Mouse (Mus musculus) liver, embryonic 13.5 days (tissue): Measurements from ENCODE around the gene Nxph3. TPM values are rescaled to one million over a fixed set of nuclear protein-coding genes. Genes with fewer than 3 reads are reported as not detected.

Source experiments
- ATAC-seq: fragments of 200-750 bp; cut with Nextera tagmentation; 2 replicates; pipeline ENCODE4 v1.8.0; 2017; ENCODE audit warnings: low read depth, mild to moderate bottlenecking, moderate number of reproducible peaks, moderate library complexity
- DNase-seq: peaks from one replicate; pipeline ENCODE4 v3.0.0; 2022
- H3K27ac ChIP-seq: fragments of 300-500 bp; sonication (generic); 2 replicates; pipeline ENCODE4 v1.5.1; 2015; ENCODE audit warnings: moderate library complexity, mild to moderate bottlenecking, inconsistent platforms
- H3K27me3 ChIP-seq: fragments of 300-500 bp; sonication (generic); 2 replicates; pipeline ENCODE4 v1.6.1; 2015; ENCODE audit warnings: mild to moderate bottlenecking, inconsistent platforms
- H3K36me3 ChIP-seq: fragments of 300-500 bp; sonication (generic); 2 replicates; pipeline ENCODE4 v1.6.1; 2015; ENCODE audit warnings: mild to moderate bottlenecking, inconsistent platforms
- H3K4me1 ChIP-seq: fragments of 300-500 bp; sonication (generic); replicated peaks from 2 replicates; pipeline ENCODE4 v1.6.1; 2015; ENCODE audit warnings: inconsistent platforms
- H3K4me2 ChIP-seq: fragments of 300-500 bp; sonication (generic); 2 replicates; pipeline ENCODE4 v1.6.1; 2015; ENCODE audit warnings: inconsistent platforms, mild to moderate bottlenecking, moderate library complexity
- H3K4me3 ChIP-seq: fragments of 300-500 bp; sonication (generic); replicated peaks from 2 replicates; pipeline ENCODE4 v1.5.1; 2015; ENCODE audit warnings: mild to moderate bottlenecking, inconsistent platforms
- H3K9ac ChIP-seq: fragments of 300-500 bp; sonication (generic); 2 replicates; pipeline ENCODE4 v1.6.1; 2015; ENCODE audit warnings: mild to moderate bottlenecking, inconsistent platforms
- H3K9me3 ChIP-seq: fragments of 300-500 bp; sonication (generic); replicated peaks from 2 replicates; pipeline ENCODE4 v1.6.1; 2016; ENCODE audit warnings: inconsistent platforms
- WGBS: fragments of 180-500 bp; shearing (Covaris S2); methylation state at CpG from one replicate; pipeline ENCODE4 v1.1.7; 2015; ENCODE audit not compliant: insufficient replicate concordance; 5-methylcytosine and 5-hydroxymethylcytosine counted together
- polyA plus RNA-seq: library from polyadenylated mRNA; unstranded; fragments of >200 nt; fragmentation: Nextera tagmentation; extraction: Ambion mirVana; gene quantifications from 2 replicates; pipeline ENCODE4 v1.2.1, GENCODE M21; 2015

Gene Nxph3
- polyA plus RNA-seq, 1 experiment from 2014 or later, result 0.07 TPM

GRCm38 (mm10) chr11:95517162-95517561 lies 2.8 kb upstream of the Nxph3 start:
- ATAC-seq, result no peak
- Histone ChIP-seq H3K4me1 (peaks cover 23% of the 10 kb centered on the region), H3K9me3 (no peaks in the 10 kb centered on the region), H3K4me2 (no peak overlapping the region), H3K9ac (no peak overlapping the region), H3K27ac (no peak overlapping the region), H3K27me3 (peaks cover 90% of the 10 kb centered on the region), H3K4me3 (no peak overlapping the region), H3K36me3 (no peaks in the 10 kb centered on the region)
- no peak for DNase-seq
- WGBS, result 52% methylated on average over 6 of the region's 6 CpGs

DNA sequence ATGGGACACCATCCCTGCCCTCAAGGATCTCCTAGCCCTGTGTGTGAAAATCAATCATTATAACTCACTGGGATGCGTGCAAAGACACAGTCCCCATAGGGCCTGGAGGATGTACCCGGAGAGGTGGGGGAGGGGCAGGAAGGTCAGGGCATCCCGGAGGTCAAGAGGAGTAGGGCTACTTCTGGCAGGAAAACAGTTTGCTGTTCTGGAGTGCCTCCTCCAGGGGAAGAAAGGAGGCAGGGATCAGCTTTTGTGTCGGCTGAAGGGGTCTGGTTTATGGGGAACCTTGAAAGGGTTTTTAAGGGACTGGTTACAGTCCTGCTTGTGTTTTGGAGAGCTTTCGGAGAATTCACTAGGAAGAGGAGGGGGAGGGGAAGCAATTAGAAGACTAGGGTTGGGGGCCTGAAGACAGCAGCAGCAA lies 2.1 kb upstream of the Nxph3 start:
- Histone ChIP-seq H3K27me3 (peaks cover 96% of the 10 kb centered on the region), H3K36me3 (no peaks in the 10 kb centered on the region), H3K4me1 (peaks cover 22% of the 10 kb centered on the region), H3K27ac (no peak overlapping the region), H3K9me3 (no peaks in the 10 kb centered on the region), H3K4me2 (no peak overlapping the region), H3K4me3 (no peak overlapping the region), H3K9ac (no peak overlapping the region)
- WGBS, result 10% methylated on average over 5 of the region's 5 CpGs
- ATAC-seq, result no peak
- DNase-seq, result no peak

- WGBS, result 36% methylated on average over 17 of the region's 17 CpGs
- Histone ChIP-seq H3K4me2 (0 out of 2 replicates have a peak overlapping the region, but pooled peaks have one; percentile 70), H3K27me3 (peaks cover 98% of the 10 kb centered on the region), H3K9me3 (no peaks in the 10 kb centered on the region), H3K4me1 (peaks cover 15% of the 10 kb centered on the region), H3K9ac (no peak overlapping the region), H3K27ac (no peak overlapping the region), H3K36me3 (no peaks in the 10 kb centered on the region), H3K4me3 (no peak overlapping the region)
- ATAC-seq, result no peak
- DNase-seq, result no peak
Measured at GRCm38 (mm10) chr11:95515376-95516323, 1.3 kb upstream of the Nxph3 start.

- H3K4me3 ChIP-seq, result peak overlapping the region; percentile 52
- H3K9me3 ChIP-seq, result no peaks in the 10 kb centered on the region
- peaks cover 89% of the 10 kb centered on the region for H3K27me3 ChIP-seq
- no peak overlapping the region for H3K9ac ChIP-seq
- peaks cover 11% of the 10 kb centered on the region for H3K4me1 ChIP-seq
- 2% methylated on average over 59 of the region's 66 CpGs for WGBS
- ATAC-seq (peak; percentile 32; the same call in 1 of the 2 replicates), DNase-seq (no peak)
- H3K27ac ChIP-seq, result no peak overlapping the region
- peak overlapping the region; percentile 70 for H3K4me2 ChIP-seq
- H3K36me3 ChIP-seq, result no peaks in the 10 kb centered on the region
Measured at GRCm38 (mm10) chr11:95513461-95514297, 691 bp downstream of the Nxph3 start.

GRCm38 (mm10) chr11:95512383-95512782 lies 2.0 kb downstream of the Nxph3 start:
- no peak for ATAC-seq
- Histone ChIP-seq H3K9ac (no peak overlapping the region), H3K27me3 (peaks cover 87% of the 10 kb centered on the region), H3K36me3 (no peaks in the 10 kb centered on the region), H3K9me3 (no peaks in the 10 kb centered on the region), H3K4me2 (no peak overlapping the region), H3K4me3 (no peak overlapping the region), H3K27ac (no peak overlapping the region), H3K4me1 (peaks cover 11% of the 10 kb centered on the region)
- no peak for DNase-seq
- WGBS, result 56% methylated on average over 6 of the region's 6 CpGs

GRCm38 (mm10) chr11:95511919-95512318 lies 2.5 kb downstream of the Nxph3 start:
- no peak overlapping the region for H3K9ac ChIP-seq
- H3K9me3 ChIP-seq, result no peaks in the 10 kb centered on the region
- ATAC-seq (no peak), DNase-seq (no peak)
- H3K27me3 ChIP-seq, result peaks cover 86% of the 10 kb centered on the region
- no peaks in the 10 kb centered on the region for H3K36me3 ChIP-seq
- no peak overlapping the region for H3K27ac ChIP-seq
- 54% methylated on average over 1 of the region's 1 CpGs for WGBS
- H3K4me3 ChIP-seq, result no peak overlapping the region
- H3K4me1 ChIP-seq, result peaks cover 11% of the 10 kb centered on the region
- H3K4me2 ChIP-seq, result no peak overlapping the region

DNA sequence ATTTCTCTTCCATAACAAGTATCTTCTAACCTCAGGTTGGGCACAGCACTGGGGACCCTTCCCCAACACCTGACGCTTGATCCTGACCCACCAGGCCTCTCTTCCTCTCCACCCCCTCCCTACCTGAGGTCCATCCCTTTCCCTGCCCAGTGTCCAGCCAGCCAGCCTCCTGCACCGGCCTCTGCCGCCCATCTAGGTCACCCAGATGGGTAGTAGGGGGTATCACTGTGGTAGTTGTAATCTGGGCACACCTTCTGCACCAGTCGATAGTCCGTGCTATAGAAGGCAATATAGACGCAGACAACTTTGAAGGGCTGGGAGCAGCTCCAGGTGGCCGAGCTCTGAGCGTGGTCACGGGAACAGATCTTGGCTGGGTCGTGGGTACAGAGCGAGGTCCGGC lies 3.7 kb downstream of the Nxph3 start:
- H3K27ac ChIP-seq, result no peak overlapping the region
- H3K9ac ChIP-seq, result no peak overlapping the region
- no peak overlapping the region for H3K4me3 ChIP-seq
- H3K27me3 ChIP-seq, result peaks cover 78% of the 10 kb centered on the region
- H3K4me2 ChIP-seq, result no peak overlapping the region
- H3K9me3 ChIP-seq, result no peaks in the 10 kb centered on the region
- no peaks in the 10 kb centered on the region for H3K36me3 ChIP-seq
- ATAC-seq, result no peak
- peaks cover 11% of the 10 kb centered on the region for H3K4me1 ChIP-seq
- WGBS, result 71% methylated on average over 12 of the region's 12 CpGs
- DNase-seq, result no peak

DNA sequence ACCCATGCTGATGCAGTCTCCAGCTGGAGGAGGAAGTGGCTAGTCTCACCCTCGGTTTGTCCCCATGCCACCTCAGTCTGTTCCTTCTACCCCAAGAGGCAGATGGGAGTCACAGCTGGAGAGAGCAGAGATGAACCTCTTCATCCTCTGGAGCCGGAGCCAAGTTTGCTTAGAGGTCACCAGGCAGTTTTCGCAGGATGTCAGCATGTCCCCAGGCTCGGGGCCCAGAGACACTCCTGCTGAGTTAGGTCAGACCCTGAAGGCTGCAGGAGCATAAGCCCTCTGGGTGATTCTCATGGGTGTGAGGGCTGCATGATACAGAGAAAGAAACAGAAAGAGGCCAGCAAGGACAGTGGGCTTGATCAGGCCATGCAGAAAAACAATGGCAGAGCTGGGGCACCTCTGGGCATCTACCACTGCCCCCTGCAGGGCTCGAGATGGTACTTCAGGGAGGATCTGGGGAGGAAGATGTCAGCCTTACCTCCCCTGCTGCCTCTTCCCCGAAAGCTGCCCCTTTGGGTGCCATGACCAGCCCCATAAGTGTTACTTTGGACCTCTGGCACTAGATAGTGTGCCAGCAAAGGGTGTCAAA lies 5.1 kb downstream of the Nxph3 start:
- H3K4me1 ChIP-seq, result peaks cover 8% of the 10 kb centered on the region
- H3K27me3 ChIP-seq, result peaks cover 64% of the 10 kb centered on the region
- H3K36me3 ChIP-seq, result no peaks in the 10 kb centered on the region
- no peak overlapping the region for H3K4me3 ChIP-seq
- 54% methylated on average over 6 of the region's 6 CpGs for WGBS
- DNase-seq, result no peak
- H3K9ac ChIP-seq, result no peak overlapping the region
- no peaks in the 10 kb centered on the region for H3K9me3 ChIP-seq
- H3K27ac ChIP-seq, result no peak overlapping the region
- H3K4me2 ChIP-seq, result no peak overlapping the region
- no peak for ATAC-seq

- Histone ChIP-seq H3K4me3 (no peak overlapping the region), H3K36me3 (no peaks in the 10 kb centered on the region), H3K4me2 (no peak overlapping the region), H3K9ac (no peak overlapping the region), H3K4me1 (no peaks in the 10 kb centered on the region), H3K27ac (no peak overlapping the region), H3K9me3 (no peaks in the 10 kb centered on the region), H3K27me3 (peaks cover 55% of the 10 kb centered on the region)
- DNase-seq (no peak), ATAC-seq (no peak)
- 49% methylated on average over 13 of the region's 13 CpGs for WGBS
Measured at GRCm38 (mm10) chr11:95508211-95508926, 6.0 kb downstream of the Nxph3 start.

DNA sequence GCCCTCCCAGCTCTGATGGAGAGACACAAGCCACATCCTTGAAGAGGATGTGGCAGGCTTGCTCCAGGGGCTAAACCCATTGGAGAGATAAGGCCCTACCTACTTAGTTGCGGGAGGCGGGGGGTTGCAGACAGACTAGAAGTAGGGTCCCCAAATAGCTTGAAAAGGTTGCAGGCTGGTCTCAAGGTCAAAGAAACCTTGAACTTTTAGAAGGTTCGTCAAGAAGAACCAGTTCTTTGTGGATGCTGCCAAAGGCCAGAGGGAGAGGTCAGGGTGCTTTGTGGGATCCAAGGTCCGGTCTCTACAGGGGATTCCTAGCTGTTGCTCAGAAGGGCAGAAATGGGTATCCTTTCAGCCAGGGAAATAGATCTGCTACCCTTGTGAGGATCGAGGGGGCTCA lies 6.6 kb downstream of the Nxph3 start:
- H3K27me3 ChIP-seq, result peaks cover 50% of the 10 kb centered on the region

More for the DNA sequence above, 6.6 kb downstream of the Nxph3 start:
- H3K9ac ChIP-seq, result no peak overlapping the region
- DNase-seq (no peak), ATAC-seq (no peak)
- H3K4me2 ChIP-seq, result no peak overlapping the region
- H3K27ac ChIP-seq, result no peak overlapping the region
- H3K36me3 ChIP-seq, result no peaks in the 10 kb centered on the region
- 64% methylated on average over 5 of the region's 5 CpGs for WGBS
- no peaks in the 10 kb centered on the region for H3K4me1 ChIP-seq
- no peak overlapping the region for H3K4me3 ChIP-seq
- H3K9me3 ChIP-seq, result no peaks in the 10 kb centered on the region
